13 mouse cellular contexts compared by ENCODE assay signal in the genomic region with DNA sequence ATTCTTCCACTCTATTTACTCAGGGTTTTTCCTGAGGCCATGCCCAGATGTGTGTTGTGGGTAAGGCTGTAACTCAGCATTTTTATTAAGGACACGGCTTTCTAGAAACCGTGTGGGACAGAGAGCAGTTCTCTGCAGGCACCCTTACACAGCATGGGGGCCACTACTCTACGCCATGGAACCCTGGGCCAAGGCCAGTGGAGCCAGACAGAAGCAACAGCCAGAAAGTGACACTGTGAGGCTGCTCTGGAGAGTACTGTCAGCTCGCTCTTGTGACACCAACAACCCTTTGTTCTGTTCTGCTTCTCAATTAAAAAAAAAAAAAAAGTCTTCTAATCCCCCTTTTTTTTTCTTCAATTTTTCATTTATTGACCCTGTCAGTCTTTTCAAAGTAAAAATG.
DNase-seq lines count a peak whose midpoint lies in the region; ATAC-seq and TF ChIP-seq lines count a peak whose summit lies in the region.
"Had no signal": no experiment of that assay in that cellular context is flagged by ENCODE, and none has a peak within 500 bp of the region (broad histone marks: within the 10 kb centered on the region; RNA-seq: fewer than 3 reads in every experiment).

No protein-coding gene starts in this region.

- no peak overlapping the region for H3K4me2 ChIP-seq in limb, embryonic 12.5 days
- H3K4me2 ChIP-seq in forebrain, embryonic 11.5 days (ENCODE audit: low read depth, low read length, severe bottlenecking) = no peak overlapping the region
- no peak overlapping the region for H3K4me2 ChIP-seq in hindbrain, postnatal 0 days (ENCODE audit: low read depth, low read length)
- H3K4me2 ChIP-seq: liver, embryonic 13.5 days had no signal

- no peaks in the 10 kb centered on the region for H3K36me3 ChIP-seq in limb, embryonic 12.5 days
- no peaks in the 10 kb centered on the region for H3K36me3 ChIP-seq in limb, embryonic 10.5 days
- no peaks in the 10 kb centered on the region for H3K36me3 ChIP-seq in forebrain, embryonic 11.5 days (ENCODE audit: control insufficient read depth, insufficient read depth, low read length)
- H3K36me3 ChIP-seq in hindbrain, postnatal 0 days (ENCODE audit: insufficient read depth, low read length) = no peaks in the 10 kb centered on the region
- H3K36me3 ChIP-seq: liver, embryonic 13.5 days had no signal

- peak; percentile 17 to 22 for DNase-seq in cerebellum, postnatal 14 days
- DNase-seq in cerebellum, adult 8-10 months = no peak
- no peak for DNase-seq in limb, embryonic 10.5 days (ENCODE audit: low spot score)
- no peak for DNase-seq in forebrain, embryonic 11.5 days (ENCODE audit: low spot score)
- DNase-seq in hindbrain, postnatal 0 days (ENCODE audit: low spot score) = no peak
- DNase-seq in embryo, embryonic 10.5 days (ENCODE audit: low spot score) = no peak
- no peak for DNase-seq in kidney, adult 9 months
- DNase-seq: cerebellum, postnatal 36 days; liver, embryonic 13.5 days; spleen, adult 18-20 months; thymus, postnatal 25 days had no signal

- WGBS in limb, embryonic 12.5 days = 58% methylated on average over 4 of the region's 4 CpGs
- 81% methylated on average over 4 of the region's 4 CpGs for WGBS in limb, embryonic 10.5 days
- WGBS in forebrain, embryonic 11.5 days = 38% methylated on average over 4 of the region's 4 CpGs
- WGBS in hindbrain, postnatal 0 days = 22% methylated on average over 4 of the region's 4 CpGs

- ATAC-seq in limb, embryonic 12.5 days (ENCODE audit: insufficient number of reproducible peaks, insufficient read depth, low FRiP score, low TSS enrichment, low read depth) = no peak
- no peak for ATAC-seq in forebrain, embryonic 11.5 days (replicated peaks; ENCODE audit: low FRiP score)
- ATAC-seq in hindbrain, postnatal 0 days = peak; percentile 15; the same call in 1 of the 2 replicates
- ATAC-seq: activated CD4-positive, CD25-positive, alpha-beta regulatory T cell, adult 4 months had no signal

- no peak overlapping the region for H3K9ac ChIP-seq in limb, embryonic 12.5 days (replicated peaks)
- H3K9ac ChIP-seq in forebrain, embryonic 11.5 days (ENCODE audit: low read length) = no peak overlapping the region
- H3K9ac ChIP-seq in hindbrain, postnatal 0 days (replicated peaks; ENCODE audit: low read length) = no peak overlapping the region
- H3K9ac ChIP-seq: liver, embryonic 13.5 days had no signal

- peak overlapping the region; percentile 76 for H3K27ac ChIP-seq in limb, embryonic 12.5 days
- no peak overlapping the region; the same call in 1 of the 2 replicates for H3K27ac ChIP-seq in limb, embryonic 10.5 days
- H3K27ac ChIP-seq in forebrain, embryonic 11.5 days (ENCODE audit: low read depth, low read length) = peak overlapping the region; percentile 25; the same call in 1 of the 2 replicates
- no peak overlapping the region for H3K27ac ChIP-seq in hindbrain, postnatal 0 days
- H3K27ac ChIP-seq: liver, embryonic 13.5 days had no signal

- H3K9me3 ChIP-seq in limb, embryonic 12.5 days = no peaks in the 10 kb centered on the region
- no peaks in the 10 kb centered on the region for H3K9me3 ChIP-seq in limb, embryonic 10.5 days (replicated peaks)
- peaks cover 2% of the 10 kb centered on the region; the same call in 1 of the 2 replicates for H3K9me3 ChIP-seq in forebrain, embryonic 11.5 days (ENCODE audit: control insufficient read depth, low read length)
- H3K9me3 ChIP-seq in hindbrain, postnatal 0 days (ENCODE audit: low read length) = no peaks in the 10 kb centered on the region
- H3K9me3 ChIP-seq: liver, embryonic 13.5 days had no signal

- 0 out of 2 replicates have a peak, but pooled peaks cover 2% of the 10 kb centered on the region for H3K4me1 ChIP-seq in limb, embryonic 12.5 days (replicated peaks)
- H3K4me1 ChIP-seq in limb, embryonic 10.5 days = peaks cover 3% of the 10 kb centered on the region; the same call in 1 of the 2 replicates
- H3K4me1 ChIP-seq in forebrain, embryonic 11.5 days (replicated peaks; ENCODE audit: control insufficient read depth, insufficient read depth, low read length) = no peaks in the 10 kb centered on the region; the same call in 1 of the 2 replicates
- H3K4me1 ChIP-seq in hindbrain, postnatal 0 days (ENCODE audit: insufficient read depth, low read length) = no peaks in the 10 kb centered on the region

- no peak for TF ChIP-seq CTCF in hindbrain, postnatal 0 days (IDR thresholded peaks at IDR 0.05; ENCODE audit: low read depth)

- no peak overlapping the region for H3K4me3 ChIP-seq in limb, embryonic 12.5 days (replicated peaks)
- H3K4me3 ChIP-seq in limb, embryonic 10.5 days = no peak overlapping the region
- H3K4me3 ChIP-seq in forebrain, embryonic 11.5 days (ENCODE audit: low read depth, low read length) = no peak overlapping the region
- no peak overlapping the region for H3K4me3 ChIP-seq in hindbrain, postnatal 0 days (ENCODE audit: low read length)
- H3K4me3 ChIP-seq: liver, embryonic 13.5 days had no signal

- no peaks in the 10 kb centered on the region for H3K27me3 ChIP-seq in limb, embryonic 12.5 days
- no peaks in the 10 kb centered on the region for H3K27me3 ChIP-seq in limb, embryonic 10.5 days (ENCODE audit: low read depth, poor library complexity, severe bottlenecking)
- no peaks in the 10 kb centered on the region for H3K27me3 ChIP-seq in forebrain, embryonic 11.5 days (ENCODE audit: control insufficient read depth, insufficient read depth, low read length)
- H3K27me3 ChIP-seq in hindbrain, postnatal 0 days (ENCODE audit: insufficient read depth, low read length) = no peaks in the 10 kb centered on the region
- H3K27me3 ChIP-seq: liver, embryonic 13.5 days had no signal

Comparison
In these comparisons a context has a peak if more than half of its experiments do, and no peak if none do; other contexts are left out.
1. DNase-seq: peak in cerebellum, postnatal 14 days (2 of 2); none in cerebellum, adult 8-10 months (single experiment), limb, embryonic 10.5 days (single experiment), forebrain, embryonic 11.5 days (single experiment), hindbrain, postnatal 0 days (single experiment), embryo, embryonic 10.5 days (single experiment) and kidney, adult 9 months (single experiment).
2. H3K27ac ChIP-seq: peak in limb, embryonic 12.5 days (single experiment) and forebrain, embryonic 11.5 days (single experiment); none in limb, embryonic 10.5 days (single experiment) and hindbrain, postnatal 0 days (single experiment).